Mouse (Mus musculus): ENCODE measurements around the gene Ifi47. TPM values are rescaled to one million over a fixed set of nuclear protein-coding genes. Genes with fewer than 3 reads are reported as not detected.

Ifi47 gene
- polyA plus RNA-seq, 1 experiment = not detected

DNA sequence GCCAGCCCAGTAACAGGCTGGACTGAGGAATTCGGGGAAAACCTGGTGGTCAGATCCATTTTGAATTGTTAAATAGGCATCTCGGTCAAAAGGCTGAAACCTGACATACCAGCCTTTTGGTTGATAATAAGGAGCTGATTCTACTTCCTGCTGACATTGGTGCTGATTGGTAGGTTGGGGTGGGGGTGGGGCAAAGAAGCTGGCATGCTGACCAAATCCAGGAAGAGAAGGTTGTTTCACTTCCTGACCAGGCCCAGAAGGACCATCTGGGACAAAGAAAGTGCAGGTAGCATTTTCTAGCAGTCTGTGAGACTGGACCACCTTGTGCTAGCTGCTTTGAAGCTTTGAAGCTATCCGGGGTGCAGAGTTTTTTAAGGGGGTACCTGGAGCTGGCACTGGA lies 24.0 kb downstream of the Ifi47 start:
- H3K4me3 ChIP-seq (ENCODE audit: insufficient read depth, low read depth, low read length) = no peak overlapping the region
- H3K27ac ChIP-seq (ENCODE audit: insufficient read depth, low read depth, low read length) = no peak overlapping the region
- 87% methylated on average over 3 of the region's 3 CpGs for WGBS
- H3K4me1 ChIP-seq (ENCODE audit: control insufficient read depth, insufficient read depth, low read length) = no peaks in the 10 kb centered on the region
- TF ChIP-seq POLR2A (IDR thresholded peaks at IDR 0.05; ENCODE audit: insufficient read depth, low read depth, low read length) (no peak), CTCF (IDR thresholded peaks at IDR 0.05; ENCODE audit: insufficient read depth, low read depth, low read length) (no peak)

DNA sequence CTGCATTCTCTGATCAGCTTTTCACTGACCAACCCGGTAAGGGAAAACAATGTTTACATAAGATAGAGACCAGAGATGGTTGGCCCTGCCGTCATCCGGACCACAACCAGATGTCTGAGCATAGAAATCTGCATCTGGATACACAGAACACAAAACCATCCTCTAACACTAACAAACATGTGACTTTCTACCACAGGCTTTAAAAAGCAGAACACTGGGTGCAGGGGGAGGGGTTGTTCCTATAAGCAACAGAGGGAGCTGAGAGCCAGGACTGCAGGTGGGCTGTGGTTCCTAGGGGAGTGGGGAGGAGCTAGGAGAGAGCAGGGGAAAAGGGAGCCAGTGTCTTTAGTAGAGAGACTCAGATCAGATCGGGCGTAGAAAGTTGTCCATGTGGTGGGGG lies 25.1 kb downstream of the Ifi47 start:
- Histone ChIP-seq H3K4me3 (ENCODE audit: insufficient read depth, low read depth, low read length) (no peak overlapping the region), H3K27ac (ENCODE audit: insufficient read depth, low read depth, low read length) (no peak overlapping the region), H3K4me1 (ENCODE audit: control insufficient read depth, insufficient read depth, low read length) (no peaks in the 10 kb centered on the region)
- no peak for TF ChIP-seq CTCF (IDR thresholded peaks at IDR 0.05; ENCODE audit: insufficient read depth, low read depth, low read length)
- no peak for TF ChIP-seq POLR2A (IDR thresholded peaks at IDR 0.05; ENCODE audit: insufficient read depth, low read depth, low read length)
- 71% methylated on average over 5 of the region's 5 CpGs for WGBS

DNA sequence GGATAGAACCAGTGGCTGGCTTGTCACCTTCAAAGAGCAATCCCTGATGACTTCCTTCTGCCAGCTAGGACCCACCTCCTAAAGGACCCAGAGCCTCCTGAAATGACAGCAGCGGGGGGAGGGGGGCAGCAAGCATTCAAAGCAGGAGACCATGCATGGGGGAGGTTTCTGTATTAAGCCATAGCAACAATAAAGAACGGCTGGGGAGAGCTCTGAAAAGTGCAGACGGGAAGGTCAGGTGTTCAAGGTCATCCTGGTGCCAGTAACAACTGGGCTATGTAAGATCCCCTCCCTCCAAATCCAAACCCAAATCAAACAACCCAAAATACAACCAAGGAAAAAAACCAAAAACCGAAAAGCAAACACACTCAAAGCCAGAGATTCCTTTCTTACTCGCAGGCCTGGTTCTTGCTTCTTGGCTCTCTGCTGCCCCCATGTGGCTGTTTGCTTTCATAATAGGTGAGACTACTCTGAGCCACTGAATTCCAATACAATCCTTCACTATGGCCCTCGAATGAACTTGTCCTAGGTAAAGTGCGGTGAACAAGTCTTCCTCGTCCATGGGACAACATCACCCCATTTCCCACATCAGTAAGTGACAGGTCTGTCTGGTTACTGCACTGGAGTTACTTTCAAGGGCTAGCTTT lies 26.8 kb downstream of the Ifi47 start:
- TF ChIP-seq CTCF (IDR thresholded peaks at IDR 0.05; ENCODE audit: insufficient read depth, low read depth, low read length) (no peak; the same call in 1 of the 2 replicates), POLR2A (IDR thresholded peaks at IDR 0.05; ENCODE audit: insufficient read depth, low read depth, low read length) (no peak)
- no peak overlapping the region for H3K27ac ChIP-seq (ENCODE audit: insufficient read depth, low read depth, low read length)
- H3K4me1 ChIP-seq (ENCODE audit: control insufficient read depth, insufficient read depth, low read length) = no peaks in the 10 kb centered on the region
- no peak overlapping the region for H3K4me3 ChIP-seq (ENCODE audit: insufficient read depth, low read depth, low read length)
- WGBS = 16% methylated on average over 8 of the region's 8 CpGs

DNA sequence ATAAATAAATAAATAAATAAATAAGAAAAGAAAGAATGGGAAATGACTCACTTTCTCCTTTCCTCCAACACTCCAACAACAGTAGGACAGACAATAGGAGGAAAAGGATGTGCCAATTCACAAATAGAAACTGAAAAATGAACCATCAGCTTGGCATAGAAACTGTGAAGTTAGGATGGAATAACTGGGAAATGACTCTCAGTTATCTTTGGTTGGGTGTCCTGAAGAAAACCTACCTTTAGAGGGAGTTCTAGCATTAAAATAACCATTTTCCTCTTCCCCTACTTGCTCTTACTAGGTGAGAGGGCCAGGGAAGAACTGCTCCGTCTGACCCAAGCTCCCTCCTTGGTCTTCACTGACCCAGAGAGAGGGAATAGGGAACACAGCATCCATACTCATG lies 29.4 kb downstream of the Ifi47 start:
- Histone ChIP-seq H3K27ac (ENCODE audit: insufficient read depth, low read depth, low read length) (no peak overlapping the region), H3K4me1 (ENCODE audit: control insufficient read depth, insufficient read depth, low read length) (no peaks in the 10 kb centered on the region), H3K4me3 (ENCODE audit: insufficient read depth, low read depth, low read length) (no peak overlapping the region)
- WGBS = 86% methylated on average over 1 of the region's 1 CpGs
- TF ChIP-seq POLR2A (IDR thresholded peaks at IDR 0.05; ENCODE audit: insufficient read depth, low read depth, low read length) (no peak), CTCF (IDR thresholded peaks at IDR 0.05; ENCODE audit: insufficient read depth, low read depth, low read length) (no peak)

DNA sequence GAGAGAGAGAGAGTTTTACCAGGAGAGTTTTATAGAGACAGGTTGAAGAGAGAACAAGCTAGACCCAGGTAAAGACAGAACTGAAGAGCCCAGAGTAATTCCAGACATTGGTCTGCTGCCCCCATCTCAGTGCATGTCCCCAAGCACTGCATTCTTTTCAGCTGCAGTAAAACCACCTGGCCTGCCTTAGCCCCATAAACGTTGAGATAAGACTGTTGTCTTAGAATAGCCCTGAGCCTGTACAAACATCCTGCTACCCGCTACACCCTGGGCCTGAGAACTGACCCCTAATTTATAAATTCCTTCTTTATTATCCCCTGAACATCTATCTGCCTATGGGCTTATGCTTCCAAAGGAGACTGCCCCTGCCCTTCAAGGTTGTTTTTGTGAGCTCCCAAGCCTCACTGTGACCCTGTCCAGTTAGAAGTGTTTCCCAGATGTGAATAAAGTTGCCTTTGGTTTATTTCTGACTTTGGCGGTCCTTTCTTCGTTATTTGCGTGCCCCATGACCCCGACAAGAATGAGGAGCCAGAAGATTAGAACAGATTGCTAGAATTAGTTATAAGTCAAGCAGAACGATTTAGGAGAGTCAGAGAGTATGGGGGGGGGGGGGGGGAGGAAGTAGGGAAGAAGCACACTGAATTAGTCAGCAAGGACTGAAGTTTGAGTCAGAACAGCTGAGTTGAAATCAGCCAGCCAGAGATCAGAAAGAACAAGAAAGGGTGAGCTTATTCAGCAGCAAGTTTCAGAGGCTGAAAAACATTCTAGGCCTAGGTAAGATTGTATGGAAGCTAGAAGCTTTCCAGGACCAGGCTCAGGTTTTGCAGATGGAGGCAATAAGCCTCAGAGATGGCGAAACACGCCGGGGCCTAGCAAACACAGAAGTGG lies 31.5 kb downstream of the Ifi47 start:
- WGBS = 68% methylated on average over 10 of the region's 10 CpGs
- TF ChIP-seq CTCF (IDR thresholded peaks at IDR 0.05; ENCODE audit: insufficient read depth, low read depth, low read length) (no peak), POLR2A (IDR thresholded peaks at IDR 0.05; ENCODE audit: insufficient read depth, low read depth, low read length) (no peak)
- H3K27ac ChIP-seq (ENCODE audit: insufficient read depth, low read depth, low read length) = no peak overlapping the region
- H3K4me3 ChIP-seq (ENCODE audit: insufficient read depth, low read depth, low read length) = no peak overlapping the region
- H3K4me1 ChIP-seq (ENCODE audit: control insufficient read depth, insufficient read depth, low read length) = no peaks in the 10 kb centered on the region

DNA sequence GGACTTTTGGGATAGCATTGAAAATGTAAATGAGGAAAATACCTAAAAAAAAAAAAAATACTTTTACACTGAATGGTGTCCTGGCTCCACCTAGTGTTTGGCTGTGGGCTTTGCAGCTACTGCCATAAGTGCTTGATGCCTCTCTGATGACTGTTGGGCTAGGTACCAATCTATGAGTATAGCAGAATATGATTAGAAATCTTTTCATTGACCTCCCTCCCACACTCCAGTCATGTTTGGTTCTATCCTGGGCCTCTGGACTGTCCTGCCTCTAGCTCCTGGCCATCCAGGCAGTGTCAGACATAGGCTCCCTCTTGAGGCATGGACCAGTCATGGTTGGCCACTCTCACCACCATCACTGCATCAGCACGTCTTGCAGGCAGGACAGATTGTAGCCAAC lies 32.4 kb downstream of the Ifi47 start:
- H3K4me3 ChIP-seq (ENCODE audit: insufficient read depth, low read depth, low read length) = no peak overlapping the region
- no peaks in the 10 kb centered on the region for H3K4me1 ChIP-seq (ENCODE audit: control insufficient read depth, insufficient read depth, low read length)
- H3K27ac ChIP-seq (ENCODE audit: insufficient read depth, low read depth, low read length) = no peak overlapping the region
- 63% methylated on average over 1 of the region's 1 CpGs for WGBS
- no peak for TF ChIP-seq CTCF (IDR thresholded peaks at IDR 0.05; ENCODE audit: insufficient read depth, low read depth, low read length)
- TF ChIP-seq POLR2A (IDR thresholded peaks at IDR 0.05; ENCODE audit: insufficient read depth, low read depth, low read length) = no peak

DNA sequence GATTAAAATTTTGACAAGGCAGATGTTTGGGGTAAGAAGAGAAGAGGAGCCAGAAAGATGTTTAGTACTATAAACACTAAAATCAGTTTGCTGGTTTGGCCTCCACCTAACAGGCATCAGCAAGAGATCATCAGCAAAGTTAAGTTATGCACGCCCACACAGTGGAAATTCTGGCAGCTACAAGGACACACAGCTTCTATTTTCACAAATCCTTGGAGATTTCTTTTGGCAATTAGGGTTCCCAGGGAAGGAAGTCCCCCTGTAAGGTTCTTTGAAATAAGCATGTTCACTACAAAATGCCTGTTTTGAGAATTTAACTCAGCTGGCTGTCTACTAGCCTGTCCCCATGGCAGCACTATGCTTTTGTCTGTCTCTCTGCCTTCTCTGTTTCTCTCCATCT lies 34.6 kb downstream of the Ifi47 start:
- 42% methylated on average over 1 of the region's 1 CpGs for WGBS

DNA sequence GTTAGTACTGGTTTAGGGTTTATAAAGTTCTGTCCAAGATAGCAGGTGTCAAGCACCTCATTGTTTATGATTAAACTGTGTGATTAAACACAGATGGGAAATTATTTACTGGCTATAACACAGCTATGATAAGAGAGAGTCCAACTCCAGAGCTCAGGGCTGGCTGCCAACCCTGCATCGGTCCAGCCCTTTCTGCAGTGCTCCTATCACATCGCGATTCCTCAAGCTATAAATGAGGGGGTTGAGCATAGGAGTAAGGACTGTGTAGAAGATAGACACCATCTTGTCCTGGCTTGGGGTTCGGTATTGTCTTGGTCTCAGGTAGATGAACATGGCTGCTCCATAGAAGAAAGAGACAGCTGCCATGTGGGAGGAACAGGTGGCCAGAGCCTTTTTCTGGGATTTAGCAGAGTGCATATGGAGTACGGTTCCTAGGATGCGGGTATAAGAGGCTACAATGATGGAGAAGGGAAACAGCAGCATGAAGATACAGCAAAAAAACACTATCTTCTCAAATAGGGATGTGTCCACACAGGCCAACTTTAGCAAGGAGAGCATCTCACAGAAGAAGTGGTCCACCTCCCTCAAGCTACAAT lies 36.3 kb downstream of the Ifi47 start:
- H3K4me3 ChIP-seq (ENCODE audit: insufficient read depth, low read depth, low read length) = no peak overlapping the region
- H3K4me1 ChIP-seq (ENCODE audit: control insufficient read depth, insufficient read depth, low read length) = no peaks in the 10 kb centered on the region
- H3K27ac ChIP-seq (ENCODE audit: insufficient read depth, low read depth, low read length) = no peak overlapping the region
- TF ChIP-seq POLR2A (IDR thresholded peaks at IDR 0.05; ENCODE audit: insufficient read depth, low read depth, low read length) (no peak), CTCF (IDR thresholded peaks at IDR 0.05; ENCODE audit: insufficient read depth, low read depth, low read length) (no peak)
- 74% methylated on average over 6 of the region's 6 CpGs for WGBS

More for the DNA sequence above, 34.6 kb downstream of the Ifi47 start:
- no peaks in the 10 kb centered on the region for H3K4me1 ChIP-seq (ENCODE audit: control insufficient read depth, insufficient read depth, low read length)
- H3K27ac ChIP-seq (ENCODE audit: insufficient read depth, low read depth, low read length) = no peak overlapping the region
- TF ChIP-seq CTCF (IDR thresholded peaks at IDR 0.05; ENCODE audit: insufficient read depth, low read depth, low read length) (no peak), POLR2A (IDR thresholded peaks at IDR 0.05; ENCODE audit: insufficient read depth, low read depth, low read length) (no peak)
- H3K4me3 ChIP-seq (ENCODE audit: insufficient read depth, low read depth, low read length) = no peak overlapping the region

DNA sequence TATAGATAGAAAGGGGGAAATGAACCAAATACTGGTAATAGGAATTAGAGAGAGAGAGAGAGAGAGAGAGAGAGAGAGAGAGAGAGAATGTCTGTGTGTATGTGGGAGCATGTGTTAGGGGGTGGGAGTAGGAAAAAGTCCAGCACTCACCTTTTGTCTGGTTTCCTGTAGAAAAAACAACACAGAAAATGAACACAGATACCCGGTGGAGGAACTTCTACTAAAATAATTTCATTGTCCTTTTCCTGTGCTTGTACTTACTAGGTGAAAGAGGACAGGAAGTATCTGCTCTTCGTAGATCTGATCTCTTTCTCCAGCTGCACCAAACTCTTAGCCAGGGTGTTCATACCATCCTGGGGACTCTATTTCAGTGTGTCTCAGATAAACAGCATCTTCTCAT lies 37.8 kb downstream of the Ifi47 start:
- TF ChIP-seq POLR2A (IDR thresholded peaks at IDR 0.05; ENCODE audit: insufficient read depth, low read depth, low read length) (no peak), CTCF (IDR thresholded peaks at IDR 0.05; ENCODE audit: insufficient read depth, low read depth, low read length) (no peak)
- Histone ChIP-seq H3K27ac (ENCODE audit: insufficient read depth, low read depth, low read length) (no peak overlapping the region), H3K4me1 (ENCODE audit: control insufficient read depth, insufficient read depth, low read length) (no peaks in the 10 kb centered on the region), H3K4me3 (ENCODE audit: insufficient read depth, low read depth, low read length) (no peak overlapping the region)
- WGBS = 73% methylated on average over 2 of the region's 2 CpGs

Data from olfactory bulb, adult 2 months (tissue).